Mouse (Mus musculus): ENCODE data around the gene Cox4i2. TPM values are rescaled to one million over a fixed set of nuclear protein-coding genes. Genes with fewer than 3 reads are reported as not detected.

Gene Cox4i2
- polyA plus RNA-seq, 1 experiment, result 1.1 TPM

DNA sequence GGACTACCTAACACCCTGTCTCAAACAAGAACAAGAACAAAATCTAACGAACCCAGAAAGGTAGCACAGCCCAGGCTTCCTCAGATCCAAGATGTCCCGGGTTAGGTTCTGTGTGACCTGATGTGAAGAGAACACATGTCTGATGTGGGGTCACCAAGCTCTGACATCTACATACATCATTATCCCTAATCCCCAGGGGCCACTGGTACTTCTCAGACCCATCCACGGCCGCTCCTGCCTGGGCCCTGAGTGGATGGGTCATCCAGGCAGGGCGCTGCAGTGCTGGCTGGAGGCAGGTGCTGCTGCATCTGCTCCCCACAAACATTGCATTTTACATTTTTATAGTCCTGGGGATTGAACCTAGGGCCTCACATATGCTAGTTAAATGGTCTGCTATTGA, 13.5 kb upstream of the Cox4i2 start:
- no peaks in the 10 kb centered on the region for H3K27me3 ChIP-seq (ENCODE audit: control insufficient read depth, insufficient read depth, low read length, poor library complexity, severe bottlenecking)
- H3K9me3 ChIP-seq (replicated peaks; ENCODE audit: control insufficient read depth, insufficient read depth, low read length, poor library complexity, severe bottlenecking), result no peaks in the 10 kb centered on the region
- H3K4me1 ChIP-seq (ENCODE audit: control insufficient read depth, insufficient read depth, low read length), result peaks cover 7% of the 10 kb centered on the region
- H3K4me3 ChIP-seq (ENCODE audit: low read depth, low read length), result no peak overlapping the region
- H3K9ac ChIP-seq (ENCODE audit: low read depth, poor library complexity, severe bottlenecking), result no peak overlapping the region
- no peak overlapping the region for H3K27ac ChIP-seq (ENCODE audit: insufficient read depth, low read length)
- H3K36me3 ChIP-seq (ENCODE audit: control insufficient read depth, insufficient read depth, low read length, poor library complexity, severe bottlenecking), result no peaks in the 10 kb centered on the region
- no peak for TF ChIP-seq EP300 (IDR thresholded peaks at IDR 0.05; ENCODE audit: insufficient read depth, low read depth, low read length)
- TF ChIP-seq CTCF (IDR thresholded peaks at IDR 0.05; ENCODE audit: low read depth, low read length), result no peak
- no peak for TF ChIP-seq POLR2A (IDR thresholded peaks at IDR 0.05; ENCODE audit: insufficient read depth, low read length)

DNA sequence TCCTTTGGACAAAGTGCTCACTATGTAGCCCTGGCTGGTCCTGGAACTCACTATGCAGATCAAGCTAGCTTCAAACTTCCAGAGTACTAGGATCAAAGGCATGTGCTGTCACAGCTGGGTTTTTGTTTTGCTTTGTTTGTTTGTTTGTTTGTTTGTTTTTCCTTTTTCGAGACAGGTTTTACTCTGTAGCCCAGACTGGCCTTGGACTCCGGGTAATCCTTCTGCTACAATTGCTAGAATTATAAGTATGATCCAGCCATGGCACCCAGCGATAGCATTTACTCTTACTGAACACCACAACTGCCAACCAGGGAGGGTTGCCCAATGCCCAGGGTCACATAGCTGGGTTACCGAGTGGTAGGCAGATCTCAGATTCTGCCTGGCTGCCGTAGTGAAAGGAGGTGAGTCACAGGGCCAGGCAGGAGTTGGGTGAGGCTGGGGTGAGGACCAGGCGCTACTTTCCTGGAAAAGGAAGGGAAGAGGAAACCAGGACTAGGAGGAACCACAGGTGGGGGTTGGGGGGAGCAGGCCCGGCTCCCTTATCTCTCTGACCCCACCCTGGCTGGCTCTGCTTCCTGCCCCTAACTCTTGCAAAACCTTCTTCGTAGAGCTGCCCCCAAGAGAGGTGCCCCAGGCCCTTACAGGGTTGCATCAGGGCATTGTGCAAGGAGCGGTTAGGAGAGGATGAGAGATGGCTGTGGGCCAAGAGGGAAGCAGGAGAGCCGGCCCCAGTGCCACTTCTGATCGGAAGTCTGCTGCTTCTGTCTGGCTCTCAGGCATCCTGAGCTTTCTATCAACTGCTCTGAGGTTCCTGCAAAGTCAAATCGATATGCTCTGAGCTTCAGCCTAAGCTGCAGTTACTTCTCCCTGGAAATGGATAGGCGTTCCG, 12.6 kb upstream of the Cox4i2 start:
- Histone ChIP-seq H3K9ac (ENCODE audit: low read depth, poor library complexity, severe bottlenecking) (no peak overlapping the region), H3K36me3 (ENCODE audit: control insufficient read depth, insufficient read depth, low read length, poor library complexity, severe bottlenecking) (no peaks in the 10 kb centered on the region), H3K27me3 (ENCODE audit: control insufficient read depth, insufficient read depth, low read length, poor library complexity, severe bottlenecking) (no peaks in the 10 kb centered on the region), H3K4me1 (ENCODE audit: control insufficient read depth, insufficient read depth, low read length) (peaks cover 7% of the 10 kb centered on the region), H3K4me3 (ENCODE audit: low read depth, low read length) (no peak overlapping the region), H3K27ac (ENCODE audit: insufficient read depth, low read length) (0 out of 2 replicates have a peak overlapping the region, but pooled peaks have one; percentile 9), H3K9me3 (replicated peaks; ENCODE audit: control insufficient read depth, insufficient read depth, low read length, poor library complexity, severe bottlenecking) (no peaks in the 10 kb centered on the region)
- TF ChIP-seq EP300 (IDR thresholded peaks at IDR 0.05; ENCODE audit: insufficient read depth, low read depth, low read length), result no peak
- no peak for TF ChIP-seq CTCF (IDR thresholded peaks at IDR 0.05; ENCODE audit: low read depth, low read length)
- TF ChIP-seq POLR2A (IDR thresholded peaks at IDR 0.05; ENCODE audit: insufficient read depth, low read length), result no peak

DNA sequence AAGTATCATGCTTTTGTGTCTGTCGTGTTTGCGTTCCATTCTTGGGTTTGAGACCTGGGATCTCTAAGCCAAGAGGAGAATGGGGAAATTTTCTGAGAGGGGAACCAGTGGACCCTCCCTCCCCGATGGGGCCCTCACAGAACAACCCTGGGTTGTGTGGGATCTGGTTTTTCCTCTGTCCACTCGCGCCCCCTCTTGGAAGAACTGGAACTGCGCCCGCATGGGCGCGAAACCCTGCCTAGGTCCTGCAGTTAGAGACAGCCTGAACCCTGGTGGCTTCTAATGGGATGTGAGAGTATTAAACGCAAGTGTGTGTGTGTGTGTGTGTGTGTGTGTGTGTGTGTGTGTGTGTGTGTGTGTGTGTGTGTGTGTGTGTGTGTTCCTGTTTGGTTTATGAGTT, 11.5 kb upstream of the Cox4i2 start:
- no peak overlapping the region for H3K4me3 ChIP-seq (ENCODE audit: low read depth, low read length)
- no peaks in the 10 kb centered on the region for H3K36me3 ChIP-seq (ENCODE audit: control insufficient read depth, insufficient read depth, low read length, poor library complexity, severe bottlenecking)
- H3K4me1 ChIP-seq (ENCODE audit: control insufficient read depth, insufficient read depth, low read length), result peaks cover 7% of the 10 kb centered on the region
- no peaks in the 10 kb centered on the region for H3K9me3 ChIP-seq (replicated peaks; ENCODE audit: control insufficient read depth, insufficient read depth, low read length, poor library complexity, severe bottlenecking)
- TF ChIP-seq POLR2A (IDR thresholded peaks at IDR 0.05; ENCODE audit: insufficient read depth, low read length) (no peak), CTCF (IDR thresholded peaks at IDR 0.05; ENCODE audit: low read depth, low read length) (peak; percentile 72), EP300 (IDR thresholded peaks at IDR 0.05; ENCODE audit: insufficient read depth, low read depth, low read length) (no peak)
- no peak overlapping the region for H3K9ac ChIP-seq (ENCODE audit: low read depth, poor library complexity, severe bottlenecking)
- peak overlapping the region; percentile 17; the same call in 1 of the 2 replicates for H3K27ac ChIP-seq (ENCODE audit: insufficient read depth, low read length)
- no peaks in the 10 kb centered on the region for H3K27me3 ChIP-seq (ENCODE audit: control insufficient read depth, insufficient read depth, low read length, poor library complexity, severe bottlenecking)

DNA sequence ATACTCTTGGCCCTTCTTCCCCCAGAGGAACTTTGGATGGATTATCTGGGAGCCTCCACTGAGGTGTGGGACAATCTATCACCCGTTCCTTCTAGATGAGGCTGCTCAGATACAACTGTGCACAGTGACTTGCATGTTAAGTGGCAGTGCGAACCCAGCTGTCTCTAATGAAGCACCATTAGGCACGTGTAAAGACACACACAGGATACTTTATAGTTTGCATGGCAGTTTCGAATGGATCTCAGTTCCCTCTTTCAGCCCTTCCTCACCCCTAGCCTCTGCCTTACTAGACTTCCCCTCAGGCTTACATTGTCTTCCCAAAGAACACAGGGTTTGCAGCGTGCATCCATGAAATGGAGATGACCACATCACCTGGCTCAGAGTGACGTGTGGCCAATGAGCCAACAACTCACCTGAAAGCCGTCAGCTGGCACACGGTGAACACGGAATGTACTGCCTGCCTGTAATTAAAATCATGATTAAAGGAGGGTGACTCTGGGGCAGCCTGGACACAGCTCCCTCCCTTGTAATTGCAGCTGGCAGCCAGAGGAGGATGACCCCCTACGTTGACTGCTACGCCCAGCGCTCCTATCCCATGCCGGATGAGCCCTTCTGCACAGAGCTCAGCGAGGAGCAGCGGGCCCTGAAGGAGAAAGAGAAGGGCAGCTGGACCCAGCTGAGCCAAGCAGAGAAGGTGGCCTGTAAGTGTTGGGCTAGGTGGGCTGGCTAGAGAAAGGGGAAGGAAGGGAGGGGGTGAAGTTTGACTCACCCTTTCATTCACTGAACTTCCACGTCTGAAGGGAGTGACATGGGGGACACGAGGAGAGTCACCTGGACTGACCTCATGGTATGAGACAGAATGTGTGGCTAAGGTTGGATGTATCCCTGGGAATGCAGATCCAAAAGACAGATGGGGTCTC, 2.8 kb downstream of the Cox4i2 start:
- Histone ChIP-seq H3K4me1 (ENCODE audit: control insufficient read depth, insufficient read depth, low read length) (no peaks in the 10 kb centered on the region), H3K27ac (ENCODE audit: insufficient read depth, low read length) (no peak overlapping the region), H3K4me3 (ENCODE audit: low read depth, low read length) (no peak overlapping the region), H3K9me3 (replicated peaks; ENCODE audit: control insufficient read depth, insufficient read depth, low read length, poor library complexity, severe bottlenecking) (no peaks in the 10 kb centered on the region), H3K9ac (ENCODE audit: low read depth, poor library complexity, severe bottlenecking) (no peak overlapping the region), H3K27me3 (ENCODE audit: control insufficient read depth, insufficient read depth, low read length, poor library complexity, severe bottlenecking) (no peaks in the 10 kb centered on the region), H3K36me3 (ENCODE audit: control insufficient read depth, insufficient read depth, low read length, poor library complexity, severe bottlenecking) (no peaks in the 10 kb centered on the region)
- TF ChIP-seq EP300 (IDR thresholded peaks at IDR 0.05; ENCODE audit: insufficient read depth, low read depth, low read length) (no peak), POLR2A (IDR thresholded peaks at IDR 0.05; ENCODE audit: insufficient read depth, low read length) (no peak), CTCF (IDR thresholded peaks at IDR 0.05; ENCODE audit: low read depth, low read length) (no peak)

DNA sequence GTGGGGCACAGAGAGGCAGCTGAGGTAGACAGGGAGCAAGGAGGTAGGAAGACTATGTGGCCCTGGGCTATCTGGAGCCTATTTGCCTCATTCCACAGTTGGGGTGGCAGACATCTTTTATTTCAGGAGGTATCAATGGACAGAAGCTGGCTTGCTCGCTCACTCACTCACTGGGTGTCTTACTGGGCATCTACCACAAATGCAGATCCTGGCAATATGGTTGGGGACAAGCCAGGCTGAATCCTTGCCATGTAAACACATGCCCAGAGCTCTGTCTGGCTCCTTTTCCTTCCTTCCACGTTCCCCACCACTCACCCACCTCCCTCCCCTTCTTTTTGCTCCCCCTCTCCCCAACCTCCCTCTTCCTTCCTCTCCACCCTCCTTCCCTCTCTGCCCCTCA, 3.5 kb downstream of the Cox4i2 start:
- Histone ChIP-seq H3K27ac (ENCODE audit: insufficient read depth, low read length) (no peak overlapping the region), H3K27me3 (ENCODE audit: control insufficient read depth, insufficient read depth, low read length, poor library complexity, severe bottlenecking) (no peaks in the 10 kb centered on the region)

More for the DNA sequence above, 3.5 kb downstream of the Cox4i2 start:
- H3K36me3 ChIP-seq (ENCODE audit: control insufficient read depth, insufficient read depth, low read length, poor library complexity, severe bottlenecking), result no peaks in the 10 kb centered on the region
- H3K4me1 ChIP-seq (ENCODE audit: control insufficient read depth, insufficient read depth, low read length), result no peaks in the 10 kb centered on the region
- no peak overlapping the region for H3K9ac ChIP-seq (ENCODE audit: low read depth, poor library complexity, severe bottlenecking)
- no peak for TF ChIP-seq EP300 (IDR thresholded peaks at IDR 0.05; ENCODE audit: insufficient read depth, low read depth, low read length)
- no peak for TF ChIP-seq POLR2A (IDR thresholded peaks at IDR 0.05; ENCODE audit: insufficient read depth, low read length)
- TF ChIP-seq CTCF (IDR thresholded peaks at IDR 0.05; ENCODE audit: low read depth, low read length), result no peak
- H3K4me3 ChIP-seq (ENCODE audit: low read depth, low read length), result no peak overlapping the region
- H3K9me3 ChIP-seq (replicated peaks; ENCODE audit: control insufficient read depth, insufficient read depth, low read length, poor library complexity, severe bottlenecking), result no peaks in the 10 kb centered on the region
